Mouse (Mus musculus) olfactory bulb, adult 2 months (tissue): ENCODE data around the gene Gpx3.

Source experiments
- CTCF ChIP-seq: fragments of 200-500 bp; IDR thresholded peaks from 2 replicates; pipeline ENCODE4 v1.5.1; 2012; ENCODE audit warnings: low read depth, mild to moderate bottlenecking, low read length, moderate library complexity; ENCODE audit not compliant: insufficient read depth
- POLR2A ChIP-seq: fragments of 200-500 bp; IDR thresholded peaks from 2 replicates; pipeline ENCODE4 v1.6.1; 2012; ENCODE audit warnings: mild to moderate bottlenecking, low read depth, low read length, moderate library complexity; ENCODE audit not compliant: insufficient read depth

DNA sequence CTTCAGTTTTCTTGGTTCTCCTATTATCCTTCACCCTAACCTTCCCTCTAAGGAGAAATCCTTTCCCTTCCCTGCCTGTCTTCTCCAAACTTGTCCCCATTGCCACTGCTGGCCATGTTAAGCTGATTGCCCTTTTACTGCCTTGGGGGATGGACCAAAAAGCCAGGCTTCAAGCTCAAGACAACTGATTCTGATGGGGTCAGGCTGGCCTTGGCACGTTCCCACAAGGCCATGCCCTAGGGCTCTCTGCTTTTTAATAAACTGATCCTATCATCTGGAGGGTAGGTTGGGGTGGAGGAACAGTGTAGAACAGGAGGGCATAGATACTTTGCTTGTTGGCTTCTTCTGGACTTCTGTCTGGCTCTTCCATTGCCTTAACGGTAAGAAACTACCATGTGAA lies 16.8 kb upstream of the Gpx3 start:
- TF ChIP-seq CTCF (no peak), POLR2A (no peak)
